In the genomic region with DNA sequence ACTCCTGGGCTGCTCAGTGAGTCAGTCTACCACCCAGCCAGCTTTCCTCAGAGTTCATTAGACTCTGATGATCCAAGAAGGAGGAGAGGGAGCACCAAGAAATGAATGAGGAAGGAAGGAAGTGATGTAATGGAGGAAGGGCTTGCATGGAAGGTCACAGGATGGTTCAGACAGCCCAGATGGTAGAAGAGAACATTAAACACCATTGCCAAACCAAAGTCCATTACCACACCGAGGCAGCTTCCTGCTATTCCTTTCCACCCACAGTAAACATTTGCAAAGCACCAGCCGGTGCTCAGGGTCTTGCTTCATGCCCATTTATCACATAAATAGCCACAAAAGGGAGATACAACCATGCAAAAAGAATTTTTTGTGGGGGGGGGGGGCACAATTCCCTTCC, we compare ENCODE assay signal across 30 mouse cellular contexts.
DNase-seq lines count a peak whose midpoint lies in the region; ATAC-seq and TF ChIP-seq lines count a peak whose summit lies in the region.
"Had no signal": no experiment of that assay in that cellular context is flagged by ENCODE, and none has a peak within 500 bp of the region (broad histone marks: within the 10 kb centered on the region; RNA-seq: fewer than 3 reads in every experiment).

No protein-coding gene starts in this region.

- TF ChIP-seq POLR2A in lung, adult 2 months (IDR thresholded peaks at IDR 0.05; ENCODE audit: borderline replicate concordance, extremely low read depth, low read depth, low read length) = no peak

- H3K9ac ChIP-seq in lung, postnatal 0 days (replicated peaks; ENCODE audit: low read depth) = no peak overlapping the region
- H3K9ac ChIP-seq: embryonic facial prominence, embryonic 13.5 days; embryonic facial prominence, embryonic 15.5 days; forebrain, embryonic 12.5 days had no signal

- no peak overlapping the region for H3K4me2 ChIP-seq in lung, postnatal 0 days (replicated peaks; ENCODE audit: low read depth, low read length)
- H3K4me2 ChIP-seq: embryonic facial prominence, embryonic 13.5 days; embryonic facial prominence, embryonic 15.5 days; forebrain, embryonic 12.5 days had no signal

- H3K27ac ChIP-seq in lung, postnatal 0 days (ENCODE audit: low read length) = no peak overlapping the region
- H3K27ac ChIP-seq: embryonic facial prominence, embryonic 13.5 days; embryonic facial prominence, embryonic 15.5 days; forebrain, embryonic 10.5 days; forebrain, embryonic 12.5 days had no signal

- H3K9me3 ChIP-seq in lung, postnatal 0 days (ENCODE audit: low read length) = no peaks in the 10 kb centered on the region
- H3K9me3 ChIP-seq: embryonic facial prominence, embryonic 13.5 days; embryonic facial prominence, embryonic 15.5 days; forebrain, embryonic 10.5 days; forebrain, embryonic 12.5 days had no signal

- no peak for ATAC-seq in lung, postnatal 0 days
- ATAC-seq in common myeloid progenitor, adult 5-6 weeks (replicated peaks; ENCODE audit: low read depth, poor library complexity, severe bottlenecking) = 0 out of 2 replicates have a peak, but pooled peaks have one; percentile 13
- ATAC-seq in megakaryocyte progenitor cell, adult 5-6 weeks (replicated peaks; ENCODE audit: poor library complexity) = peak; percentile 50
- no peak for ATAC-seq in monocyte, adult 5-6 weeks (replicated peaks; ENCODE audit: insufficient number of reproducible peaks, low FRiP score, low TSS enrichment, poor library complexity, severe bottlenecking)
- ATAC-seq: activated CD4-positive, CD25-positive, alpha-beta regulatory T cell, adult 4 months; CD4-positive, CD25-positive, alpha-beta regulatory T cell, adult 4 months; forebrain, embryonic 14.5 days; forebrain, embryonic 16.5 days; Patski had no signal

- no peak overlapping the region for H3K4me3 ChIP-seq in lung, postnatal 0 days (ENCODE audit: low read depth, low read length)
- no peak overlapping the region for H3K4me3 ChIP-seq in lung, adult 2 months (replicated peaks; ENCODE audit: extremely low read depth, low read depth, low read length)
- H3K4me3 ChIP-seq: embryonic facial prominence, embryonic 13.5 days; embryonic facial prominence, embryonic 15.5 days; erythroblast, embryonic 14.5 days; forebrain, embryonic 10.5 days; forebrain, embryonic 12.5 days had no signal

- H3K27me3 ChIP-seq in lung, postnatal 0 days (replicated peaks; ENCODE audit: insufficient read depth, low read length) = no peaks in the 10 kb centered on the region
- H3K27me3 ChIP-seq: CH12.LX; embryonic facial prominence, embryonic 13.5 days; embryonic facial prominence, embryonic 15.5 days; forebrain, embryonic 12.5 days had no signal

- no peak for TF ChIP-seq CTCF in lung, postnatal 0 days (IDR thresholded peaks at IDR 0.05)
- TF ChIP-seq CTCF in lung, adult 2 months (IDR thresholded peaks at IDR 0.05; ENCODE audit: insufficient read depth, low read length) = no peak

- WGBS in lung, postnatal 0 days = 15% methylated on average over 2 of the region's 2 CpGs
- WGBS in lung, adult 2 months = 19% methylated on average over 2 of the region's 2 CpGs

- TF ChIP-seq EP300 in lung, postnatal 0 days (IDR thresholded peaks at IDR 0.05) = no peak

- peak; percentile 14 for DNase-seq in lung, postnatal 0 days (ENCODE audit: low spot score)
- DNase-seq in lung, adult 2 months = no peak
- DNase-seq in 416B (ENCODE audit: low read depth) = peak; percentile 10
- DNase-seq in adrenal gland, adult (ENCODE audit: inconsistent age in 2 of 2, low spot score in 1 of 2) = no peak
- no peak for DNase-seq in kidney, postnatal 10 days
- DNase-seq: adrenal gland, adult 2 months; adrenal gland, postnatal 10 days; adrenal gland, postnatal 25 days; B cell, adult 2 months; cerebellum, adult 11-12 months; cerebellum, adult 2 months; cerebellum, adult 9-10 months; cerebellum, postnatal 10 days; cerebellum, postnatal 25 days; embryo, embryonic 11 days had no signal

- H3K36me3 ChIP-seq in lung, postnatal 0 days (ENCODE audit: insufficient read depth, low read length) = no peaks in the 10 kb centered on the region
- H3K36me3 ChIP-seq: embryonic facial prominence, embryonic 13.5 days; embryonic facial prominence, embryonic 15.5 days; forebrain, embryonic 10.5 days; forebrain, embryonic 12.5 days; G1E had no signal

- no peaks in the 10 kb centered on the region for H3K4me1 ChIP-seq in lung, postnatal 0 days (ENCODE audit: insufficient read depth, low read depth, low read length)
- H3K4me1 ChIP-seq in lung, adult 2 months (ENCODE audit: control insufficient read depth, insufficient read depth, low read length) = no peaks in the 10 kb centered on the region
- H3K4me1 ChIP-seq: embryonic facial prominence, embryonic 15.5 days; forebrain, embryonic 12.5 days had no signal

Comparison
In these comparisons a context has a peak if more than half of its experiments do, and no peak if none do; other contexts are left out.
1. DNase-seq: peak in lung, postnatal 0 days (single experiment) and 416B (single experiment); none in lung, adult 2 months (single experiment), adrenal gland, adult (0 of 2) and kidney, postnatal 10 days (single experiment).
2. ATAC-seq: peak in common myeloid progenitor, adult 5-6 weeks (single experiment) and megakaryocyte progenitor cell, adult 5-6 weeks (single experiment); none in lung, postnatal 0 days (single experiment) and monocyte, adult 5-6 weeks (single experiment).